Mouse (Mus musculus) CH12.LX (cell line): ENCODE data around the gene Lrtm1.

Experiments
- CTCF ChIP-seq, 2 experiments: IDR thresholded peaks in 1 of 2; conservative IDR thresholded peaks in 1 of 2; 2 replicates each; pipeline ENCODE4 v1.5.1; 2011 to 2012; ENCODE audit warnings: low read depth in 2 of 2, low read length in 2 of 2, improper control_type of control experiment in 1 of 2, inconsistent platforms in 1 of 2, mild to moderate bottlenecking in 1 of 2, moderate library complexity in 1 of 2
- NELFE ChIP-seq: IDR thresholded peaks from 2 replicates; pipeline ENCODE4 v1.6.1; 2011; ENCODE audit warnings: low read depth, low read length, improper control_type of control experiment
- POLR2AphosphoS2 ChIP-seq: IDR thresholded peaks from 2 replicates; pipeline ENCODE4 v1.6.1; 2011; ENCODE audit warnings: low read depth, low read length, improper control_type of control experiment
- SIN3A ChIP-seq: IDR thresholded peaks from 2 replicates; pipeline ENCODE4 v1.6.1; 2012; ENCODE audit warnings: low read length, improper control_type of control experiment, inconsistent platforms

DNA sequence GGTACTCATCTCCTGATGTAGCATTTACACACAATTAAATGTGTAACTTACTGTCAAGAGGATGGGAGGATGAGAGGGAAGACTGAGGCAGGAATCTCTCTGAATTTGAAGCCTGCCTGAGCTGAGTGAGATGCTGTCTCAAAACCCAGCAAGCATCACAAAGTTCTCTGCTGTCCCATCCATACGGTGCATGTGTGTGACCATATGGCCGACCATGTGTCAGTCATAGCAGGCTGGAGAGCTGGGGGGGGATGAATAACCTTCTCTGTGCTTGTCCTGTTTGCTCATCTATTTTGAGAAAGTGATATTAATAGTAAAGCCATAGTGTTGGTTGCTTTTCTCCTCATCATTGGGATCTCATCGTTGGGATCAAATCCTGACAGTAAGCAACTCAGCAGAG is 4.8 kb upstream of the Lrtm1 start:
- TF ChIP-seq CTCF (conservative IDR thresholded peaks at IDR 0.05 in 1 of 2, IDR thresholded peaks at IDR 0.05 in 1 of 2; ENCODE audit: low read depth in 2 of 2, low read length in 2 of 2), result no peak
- no peak for TF ChIP-seq SIN3A
- TF ChIP-seq POLR2AphosphoS2, result no peak
- TF ChIP-seq NELFE, result no peak
